Mouse (Mus musculus): ENCODE results near the gene Defb43. TPM values are rescaled to one million over a fixed set of nuclear protein-coding genes. Genes with fewer than 3 reads are reported as not detected.
A peak's percentile ranks its signal among the peaks of the same experiment; 100 is the strongest.

Gene Defb43
- polyA plus RNA-seq, 1 experiment from 2014 or later, result not detected

DNA sequence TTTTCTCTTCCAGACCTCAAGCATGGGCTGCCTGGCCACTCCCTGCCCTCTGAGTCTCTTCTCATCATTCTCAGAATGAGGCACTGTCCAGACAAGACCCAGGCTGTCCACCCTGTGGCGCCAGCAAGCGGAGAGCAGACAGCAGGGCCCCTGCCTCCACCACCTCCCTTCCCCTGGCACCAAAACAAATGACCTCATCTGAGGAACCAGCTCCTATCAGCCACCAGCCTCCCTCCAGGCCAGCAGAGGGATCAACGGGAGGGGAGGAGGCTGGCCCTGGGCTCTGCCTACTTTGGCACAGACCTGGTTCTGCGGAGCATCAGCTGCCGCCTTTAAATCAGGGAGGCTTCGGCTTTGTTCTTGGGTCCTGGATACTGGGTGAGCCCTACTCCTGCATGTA, 43.2 kb downstream of the Defb43 start:
- DNase-seq (ENCODE audit: low spot score) (no peak), ATAC-seq (replicated peaks; ENCODE audit: low FRiP score) (peak; percentile 76)
- Histone ChIP-seq H3K36me3 (ENCODE audit: control insufficient read depth, insufficient read depth, low read length) (no peaks in the 10 kb centered on the region), H3K9ac (ENCODE audit: low read depth, low read length) (no peak overlapping the region), H3K4me1 (replicated peaks; ENCODE audit: control insufficient read depth, insufficient read depth, low read length) (peaks cover 4% of the 10 kb centered on the region), H3K4me2 (no peak overlapping the region), H3K9me3 (ENCODE audit: control insufficient read depth, low read length) (no peaks in the 10 kb centered on the region), H3K27me3 (replicated peaks; ENCODE audit: control insufficient read depth, insufficient read depth, low read length) (no peaks in the 10 kb centered on the region), H3K27ac (ENCODE audit: low read depth, low read length) (no peak overlapping the region), H3K4me3 (ENCODE audit: low read depth, low read length) (no peak overlapping the region)
- 30% methylated on average over 6 of the region's 6 CpGs for WGBS

DNA sequence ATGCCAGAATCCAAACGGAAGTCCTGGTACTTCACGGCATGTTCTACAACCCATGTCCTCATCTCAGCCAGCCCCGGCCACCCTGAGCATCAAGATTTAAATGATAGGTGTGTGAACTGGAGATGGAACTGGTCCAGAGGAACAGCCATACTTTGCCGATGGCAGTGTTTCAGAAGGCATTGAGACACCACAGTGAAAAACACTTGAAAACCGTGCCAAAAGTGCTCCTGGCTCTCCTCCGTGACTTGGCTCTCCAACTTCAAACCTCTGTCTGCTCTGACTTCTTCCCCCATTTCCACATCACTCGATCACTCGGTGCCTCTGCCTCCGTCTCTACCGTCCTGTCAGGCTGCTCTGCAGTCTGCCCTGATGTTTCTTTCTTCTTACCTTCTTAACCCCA, 48.8 kb downstream of the Defb43 start:
- no peak overlapping the region for H3K9ac ChIP-seq (ENCODE audit: low read depth, low read length)
- H3K4me2 ChIP-seq, result no peak overlapping the region
- no peak overlapping the region for H3K4me3 ChIP-seq (ENCODE audit: low read depth, low read length)
- DNase-seq (ENCODE audit: low spot score), result no peak
- peaks cover 18% of the 10 kb centered on the region for H3K4me1 ChIP-seq (replicated peaks; ENCODE audit: control insufficient read depth, insufficient read depth, low read length)
- 68% methylated on average over 10 of the region's 10 CpGs for WGBS
- H3K27me3 ChIP-seq (replicated peaks; ENCODE audit: control insufficient read depth, insufficient read depth, low read length), result no peaks in the 10 kb centered on the region
- no peaks in the 10 kb centered on the region for H3K36me3 ChIP-seq (ENCODE audit: control insufficient read depth, insufficient read depth, low read length)
- H3K9me3 ChIP-seq (ENCODE audit: control insufficient read depth, low read length), result no peaks in the 10 kb centered on the region
- ATAC-seq (replicated peaks; ENCODE audit: low FRiP score), result no peak
- no peak overlapping the region for H3K27ac ChIP-seq (ENCODE audit: low read depth, low read length)

DNA sequence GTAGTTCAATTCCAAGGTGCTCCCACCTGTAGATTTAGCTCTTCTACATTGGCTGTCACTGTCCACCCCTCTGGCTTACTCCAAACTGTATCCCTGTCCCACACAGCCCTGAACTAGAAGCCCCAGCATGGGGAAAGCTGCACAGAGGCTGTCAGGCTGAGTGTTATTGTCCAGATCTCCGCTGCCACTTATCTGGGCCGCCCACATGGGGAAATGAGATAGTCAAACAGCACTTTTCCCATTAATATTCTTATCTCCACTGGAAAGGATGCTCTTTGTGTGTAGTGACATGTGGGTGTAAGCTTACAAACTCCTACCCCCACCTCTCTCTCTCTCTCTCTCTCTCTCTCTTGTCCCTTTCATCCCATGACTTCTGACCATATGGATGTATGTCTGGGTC, 50.6 kb downstream of the Defb43 start:
- Histone ChIP-seq H3K4me1 (replicated peaks; ENCODE audit: control insufficient read depth, insufficient read depth, low read length) (peaks cover 23% of the 10 kb centered on the region), H3K4me3 (ENCODE audit: low read depth, low read length) (no peak overlapping the region), H3K4me2 (peak overlapping the region; percentile 28; the same call in 1 of the 2 replicates), H3K9ac (ENCODE audit: low read depth, low read length) (peak overlapping the region; percentile 36; the same call in 1 of the 2 replicates), H3K27ac (ENCODE audit: low read depth, low read length) (peak overlapping the region; percentile 71), H3K27me3 (replicated peaks; ENCODE audit: control insufficient read depth, insufficient read depth, low read length) (no peaks in the 10 kb centered on the region), H3K36me3 (ENCODE audit: control insufficient read depth, insufficient read depth, low read length) (no peaks in the 10 kb centered on the region), H3K9me3 (ENCODE audit: control insufficient read depth, low read length) (no peaks in the 10 kb centered on the region)
- ATAC-seq (replicated peaks; ENCODE audit: low FRiP score) (peak; percentile 91), DNase-seq (ENCODE audit: low spot score) (peak; percentile 56)
- 24% methylated on average over 2 of the region's 2 CpGs for WGBS

DNA sequence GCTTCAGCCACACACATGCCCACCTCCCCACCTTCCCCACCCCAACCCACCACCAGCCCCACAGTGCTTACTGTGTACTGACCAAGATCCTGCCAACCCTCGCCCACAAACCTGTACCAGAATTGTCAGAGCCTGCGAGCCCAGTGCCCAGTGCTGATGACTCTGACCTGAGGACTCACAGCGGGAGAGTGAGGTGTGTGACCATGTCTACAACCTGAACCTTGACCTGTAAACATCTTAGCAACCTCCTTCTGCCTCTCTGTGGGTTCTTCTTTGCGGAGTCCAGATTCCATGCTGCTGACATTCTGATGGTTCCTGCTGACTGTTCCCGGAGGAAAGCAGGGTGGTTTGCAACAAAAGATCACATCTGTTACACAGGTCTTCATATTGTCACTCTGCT, 53.8 kb downstream of the Defb43 start:
- Histone ChIP-seq H3K27me3 (replicated peaks; ENCODE audit: control insufficient read depth, insufficient read depth, low read length) (no peaks in the 10 kb centered on the region; the same call in 1 of the 2 replicates), H3K27ac (ENCODE audit: low read depth, low read length) (no peak overlapping the region), H3K36me3 (ENCODE audit: control insufficient read depth, insufficient read depth, low read length) (no peaks in the 10 kb centered on the region), H3K9me3 (ENCODE audit: control insufficient read depth, low read length) (no peaks in the 10 kb centered on the region), H3K4me2 (no peak overlapping the region), H3K4me3 (ENCODE audit: low read depth, low read length) (no peak overlapping the region), H3K9ac (ENCODE audit: low read depth, low read length) (no peak overlapping the region), H3K4me1 (replicated peaks; ENCODE audit: control insufficient read depth, insufficient read depth, low read length) (peaks cover 37% of the 10 kb centered on the region)
- no peak for ATAC-seq (replicated peaks; ENCODE audit: low FRiP score)
- no peak for DNase-seq (ENCODE audit: low spot score)
- 82% methylated on average over 5 of the region's 5 CpGs for WGBS

DNA sequence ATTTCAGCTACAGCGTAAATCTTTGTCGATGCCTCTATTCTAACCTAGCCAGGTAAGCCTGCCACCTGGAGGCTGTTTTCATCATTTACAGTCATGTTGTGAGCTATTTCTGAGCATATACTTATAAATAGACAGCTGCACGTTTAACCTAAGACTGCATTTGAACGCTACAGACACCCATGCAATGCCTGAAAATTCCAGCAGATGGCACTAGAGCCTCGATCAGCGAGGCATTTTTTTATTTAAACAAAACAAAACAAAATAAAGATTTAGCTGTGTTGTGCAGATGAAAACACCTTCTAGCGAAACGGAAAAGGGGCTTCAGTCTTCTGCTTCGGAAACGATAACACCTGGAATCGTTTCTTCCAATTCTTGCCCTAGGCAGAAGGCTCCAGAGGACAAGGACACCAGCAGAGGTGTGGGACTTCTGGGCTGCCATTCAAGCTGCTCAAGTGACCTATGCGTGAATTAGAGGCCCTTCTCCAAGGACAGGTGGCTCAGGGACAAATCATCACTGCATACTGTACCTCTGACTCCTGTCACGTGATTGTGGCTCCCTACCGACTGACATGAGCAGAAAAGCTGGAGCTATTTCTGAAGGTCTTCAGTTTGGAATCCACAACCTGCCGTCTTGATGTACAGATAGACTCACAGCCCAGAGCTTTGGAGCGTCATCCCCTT, 55.2 kb downstream of the Defb43 start:
- H3K36me3 ChIP-seq (ENCODE audit: control insufficient read depth, insufficient read depth, low read length), result no peaks in the 10 kb centered on the region
- ATAC-seq (replicated peaks; ENCODE audit: low FRiP score) (no peak), DNase-seq (ENCODE audit: low spot score) (peak; percentile 73)
- 19% methylated on average over 16 of the region's 16 CpGs for WGBS
- H3K27ac ChIP-seq (ENCODE audit: low read depth, low read length), result peak overlapping the region; percentile 69; the same call in 1 of the 2 replicates
- H3K9me3 ChIP-seq (ENCODE audit: control insufficient read depth, low read length), result no peaks in the 10 kb centered on the region
- no peak overlapping the region for H3K9ac ChIP-seq (ENCODE audit: low read depth, low read length)
- peaks cover 28% of the 10 kb centered on the region for H3K4me1 ChIP-seq (replicated peaks; ENCODE audit: control insufficient read depth, insufficient read depth, low read length)
- H3K27me3 ChIP-seq (replicated peaks; ENCODE audit: control insufficient read depth, insufficient read depth, low read length), result no peaks in the 10 kb centered on the region; the same call in 1 of the 2 replicates
- no peak overlapping the region for H3K4me2 ChIP-seq
- no peak overlapping the region for H3K4me3 ChIP-seq (ENCODE audit: low read depth, low read length)

Other genes with a start within 250 kb of the Defb43 start
- 6.0 and 6.7 TPM in 2 replicates for gene Wdfy2, start 174.1 kb upstream of the Defb43 start, polyA plus RNA-seq (2014; fragmentation: Nextera tagmentation; extraction: Ambion mirVana)
- not detected in 2 replicates for gene Defb48, start 27.3 kb upstream of the Defb43 start, polyA plus RNA-seq (2014; fragmentation: Nextera tagmentation; extraction: Ambion mirVana)
- not detected in 2 replicates for gene Defb47, start 13.7 kb upstream of the Defb43 start, polyA plus RNA-seq (2014; fragmentation: Nextera tagmentation; extraction: Ambion mirVana)
- 0.48 and 0.67 TPM in 2 replicates for gene Defb42, start 35.2 kb downstream of the Defb43 start, polyA plus RNA-seq (2014; fragmentation: Nextera tagmentation; extraction: Ambion mirVana)
- not detected in 2 replicates for gene Defb30, start 38.2 kb downstream of the Defb43 start, polyA plus RNA-seq (2014; fragmentation: Nextera tagmentation; extraction: Ambion mirVana)